ENCODE assay signal across 15 mouse cellular contexts in the genomic region with DNA sequence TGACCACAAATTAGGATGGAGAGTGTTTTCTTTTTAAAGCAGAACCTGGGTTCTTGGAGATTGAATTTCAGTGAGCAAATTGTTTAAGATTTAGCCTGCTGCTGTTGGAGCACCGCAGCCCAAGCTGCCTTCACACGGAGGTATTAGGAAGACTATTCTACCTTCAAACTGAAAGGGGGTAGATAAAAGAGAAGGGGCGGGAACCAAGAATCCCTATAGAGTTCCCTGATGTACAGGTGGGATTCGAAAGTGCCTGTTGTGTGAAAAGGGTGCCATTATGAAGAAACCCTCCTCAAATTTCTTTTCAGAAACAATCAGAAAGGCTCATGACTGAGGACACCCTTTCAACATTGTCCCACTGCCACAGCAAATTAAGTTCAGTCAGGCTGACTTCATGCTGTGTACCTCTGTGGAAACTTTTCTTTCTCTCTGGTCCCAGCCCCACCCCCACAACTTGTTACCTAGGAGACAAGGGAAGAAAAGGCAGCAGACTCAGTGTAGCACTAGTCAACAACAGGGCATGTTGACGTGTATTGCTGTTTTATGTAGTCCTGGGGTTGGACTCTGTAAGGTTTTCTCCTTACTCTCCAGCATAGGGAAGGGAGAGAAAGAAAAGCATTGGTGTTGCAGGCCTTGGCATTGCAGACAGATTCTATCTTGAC.
A peak's percentile ranks its signal among the peaks of the same experiment; 100 is the strongest.
DNase-seq lines count a peak whose midpoint lies in the region; ATAC-seq lines count a peak whose summit lies in the region.
"Had no signal": no experiment of that assay in that cellular context is flagged by ENCODE, and none has a peak within 500 bp of the region (broad histone marks: within the 10 kb centered on the region; RNA-seq: fewer than 3 reads in every experiment).

No protein-coding gene starts in this region.

- H3K9me3 ChIP-seq in forebrain, embryonic 15.5 days, result no peaks in the 10 kb centered on the region
- no peaks in the 10 kb centered on the region for H3K9me3 ChIP-seq in midbrain, embryonic 13.5 days
- H3K9me3 ChIP-seq: neural tube, embryonic 13.5 days had no signal

- H3K4me3 ChIP-seq in forebrain, embryonic 15.5 days, result no peak overlapping the region
- no peak overlapping the region for H3K4me3 ChIP-seq in midbrain, embryonic 13.5 days (replicated peaks)
- H3K4me3 ChIP-seq: heart, embryonic 10.5 days; neural tube, embryonic 13.5 days had no signal

- no peak overlapping the region for H3K27ac ChIP-seq in forebrain, embryonic 15.5 days (replicated peaks)
- no peak overlapping the region for H3K27ac ChIP-seq in midbrain, embryonic 13.5 days
- H3K27ac ChIP-seq: heart, embryonic 10.5 days; neural tube, embryonic 13.5 days had no signal

- peak; percentile 28 for DNase-seq in heart, adult 11 months
- no peak for DNase-seq in heart, postnatal 4 days
- peak; percentile 64 for DNase-seq in embryo, embryonic 11 days
- DNase-seq in spleen, postnatal 36 days (ENCODE audit: low spot score in 2 of 2), result no peak
- no peak for DNase-seq in heart, adult 18-20 months
- no peak for DNase-seq in lung, postnatal 14 days
- DNase-seq: cerebellum, adult 2 months; layer of hippocampus, adult 9-11 months; left cerebral cortex, postnatal 4 days; right cerebral cortex, postnatal 25 days; thymus, postnatal 25 days had no signal

- ATAC-seq in forebrain, embryonic 15.5 days (replicated peaks), result peak; percentile 60; the same call in 1 of the 2 replicates
- ATAC-seq in midbrain, embryonic 13.5 days, result peak; percentile 77

- 4% methylated on average over 5 of the region's 5 CpGs for WGBS in forebrain, embryonic 15.5 days
- 5% methylated on average over 5 of the region's 5 CpGs for WGBS in midbrain, embryonic 13.5 days

- peaks cover 14% of the 10 kb centered on the region for H3K4me1 ChIP-seq in forebrain, embryonic 15.5 days
- H3K4me1 ChIP-seq in midbrain, embryonic 13.5 days (replicated peaks), result peaks cover 18% of the 10 kb centered on the region
- H3K4me1 ChIP-seq: heart, embryonic 10.5 days had no signal

- no peak overlapping the region for H3K9ac ChIP-seq in forebrain, embryonic 15.5 days (replicated peaks)
- H3K9ac ChIP-seq in midbrain, embryonic 13.5 days (replicated peaks), result no peak overlapping the region
- H3K9ac ChIP-seq: neural tube, embryonic 13.5 days had no signal

- no peak overlapping the region for H3K4me2 ChIP-seq in forebrain, embryonic 15.5 days (replicated peaks)
- no peak overlapping the region for H3K4me2 ChIP-seq in midbrain, embryonic 13.5 days (replicated peaks)
- H3K4me2 ChIP-seq: neural tube, embryonic 13.5 days had no signal

- H3K36me3 ChIP-seq in forebrain, embryonic 15.5 days, result no peaks in the 10 kb centered on the region
- no peaks in the 10 kb centered on the region for H3K36me3 ChIP-seq in midbrain, embryonic 13.5 days
- H3K36me3 ChIP-seq: heart, embryonic 10.5 days; neural tube, embryonic 13.5 days had no signal

- no peaks in the 10 kb centered on the region for H3K27me3 ChIP-seq in forebrain, embryonic 15.5 days
- H3K27me3 ChIP-seq in midbrain, embryonic 13.5 days, result no peaks in the 10 kb centered on the region

Comparison
In these comparisons a context has a peak if more than half of its experiments do, and no peak if none do; other contexts are left out.
1. DNase-seq: peak in heart, adult 11 months (single experiment) and embryo, embryonic 11 days (single experiment); none in heart, postnatal 4 days (single experiment), spleen, postnatal 36 days (0 of 2), heart, adult 18-20 months (0 of 2) and lung, postnatal 14 days (single experiment).